Mouse (Mus musculus) gastrocnemius, postnatal 36 days (tissue): ENCODE measurements at regions not wholly inside any gene's neighbourhood (a gene's known extent, or its start where the extent isn't known, plus 50 kb on each side); places are given as distances from the start of the nearest gene placed in this dataset.

ENCODE experiments used
- DNase-seq, 2 experiments: peaks; one replicate each; pipeline ENCODE4 v3.0.0; 2022
- intact Hi-C: fragments of 180-260 bp; cut with DNase I; formaldehyde crosslinking; loops from one replicate; pipeline ENCODE4 v1.15.1; 2025

GRCm38 (mm10) chr6:100055980-100056379 is 231.3 kb downstream of the Rybp start:
- no peak for DNase-seq
- intact Hi-C loops = no loop called here

DNA sequence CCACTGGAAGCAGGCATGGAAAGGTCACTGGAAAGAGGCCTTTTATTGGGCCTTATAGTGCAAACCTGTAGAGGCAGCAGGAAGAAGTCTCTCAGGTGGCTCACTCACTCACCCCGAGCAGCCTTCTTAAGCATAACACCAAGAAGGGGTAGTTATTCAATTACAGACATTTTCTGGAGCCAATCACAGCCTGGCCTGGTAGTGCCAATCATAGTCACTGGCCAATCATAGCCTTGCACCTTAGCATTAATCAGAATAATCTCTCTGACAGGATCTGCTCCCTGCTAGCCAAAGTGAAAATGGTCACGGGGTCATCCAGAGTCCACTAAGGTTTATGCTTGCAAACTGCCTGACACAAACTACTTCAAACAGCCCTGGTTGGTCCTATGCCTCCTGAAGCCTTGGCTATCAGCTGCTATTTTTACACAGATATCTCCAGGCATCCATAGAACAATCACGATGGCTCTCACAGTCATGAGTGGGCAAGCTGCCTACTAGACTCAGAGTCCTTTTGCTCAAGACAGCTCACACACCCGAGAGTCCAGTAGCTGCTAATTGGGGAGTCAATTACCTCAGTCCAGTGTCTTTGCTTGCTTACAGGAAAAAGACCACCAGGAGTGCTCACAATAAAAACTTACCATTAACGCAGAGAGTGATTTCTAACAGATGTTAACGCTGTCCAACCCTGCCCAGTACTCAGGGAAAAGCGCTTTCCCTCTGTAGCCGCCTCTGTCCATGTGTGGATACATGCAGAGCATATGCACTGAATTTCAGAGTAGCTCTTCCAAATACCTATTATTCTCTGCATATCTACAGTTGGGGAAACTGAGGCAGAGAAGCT is 234.1 kb downstream of the Rybp start:
- intact Hi-C loops = no loop called here

GRCm38 (mm10) chr6:100052406-100052805 is 234.9 kb downstream of the Rybp start:
- DNase-seq = no peak
- intact Hi-C loops = no loop called here

More for the DNA sequence above, 234.1 kb downstream of the Rybp start:
- no peak for DNase-seq

- intact Hi-C loops = no loop called here
- DNase-seq = no peak
These were observed 238.2 kb downstream of the Rybp start for GRCm38 (mm10) chr6:100049036-100049435.

DNA sequence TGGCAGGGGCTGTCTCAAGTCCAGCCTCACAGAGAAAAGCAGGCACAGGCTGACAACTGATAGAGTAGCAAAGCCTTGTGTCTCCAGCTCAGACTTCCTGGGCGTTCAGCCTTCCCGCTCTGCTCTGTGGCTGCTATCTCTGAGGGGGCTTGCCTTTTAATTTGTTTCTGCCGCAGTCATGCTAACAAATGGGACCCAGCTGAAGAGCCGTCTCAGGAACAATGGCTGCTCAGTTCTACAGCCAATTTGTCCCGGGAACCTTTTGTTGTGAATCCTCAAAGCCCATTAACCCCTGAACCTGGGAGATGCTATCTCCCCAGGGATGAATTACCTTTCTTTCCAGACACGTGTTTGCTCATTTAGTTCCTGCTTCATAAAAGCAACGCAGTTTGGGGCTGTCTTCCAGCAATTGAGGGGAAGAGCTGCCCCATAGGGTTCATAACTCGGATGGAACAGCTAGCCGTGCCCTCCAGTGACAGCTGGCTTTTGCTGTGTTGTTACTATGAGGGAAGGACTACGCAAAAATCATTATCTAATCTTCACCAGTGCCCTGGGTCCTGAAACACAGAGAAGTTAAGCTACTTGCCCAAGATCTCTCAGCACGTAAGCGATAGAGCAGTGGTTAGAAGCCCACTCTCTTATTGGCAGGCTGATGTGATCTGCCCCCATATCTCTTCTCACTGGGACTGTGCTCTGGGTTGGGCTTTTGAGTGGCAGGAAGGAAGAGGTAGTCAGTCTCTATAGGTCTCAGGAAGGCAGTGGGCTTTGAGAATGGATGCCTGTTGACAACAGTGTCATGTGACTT is 240.9 kb downstream of the Rybp start:
- DNase-seq = no peak
- intact Hi-C loops = no loop called here

DNA sequence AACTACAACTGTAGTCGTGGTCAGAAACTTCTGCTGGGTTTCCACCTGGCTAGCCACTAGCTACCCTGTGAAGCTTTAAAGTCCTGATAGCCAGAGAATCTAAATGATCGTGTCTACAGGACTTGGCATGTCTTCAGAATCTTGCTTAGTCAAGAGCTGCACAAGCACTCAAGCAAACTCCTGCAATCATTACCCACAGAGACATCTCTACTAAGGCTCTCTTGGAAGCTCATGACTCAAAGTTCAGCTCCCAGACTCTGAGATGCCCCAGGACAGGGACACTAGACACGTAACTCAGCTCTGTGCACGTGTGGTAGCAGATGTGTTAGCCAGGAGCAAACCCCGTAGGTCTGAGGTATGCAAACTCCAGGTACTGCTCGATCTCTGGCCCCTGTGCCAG is 242.2 kb downstream of the Rybp start:
- no peak for DNase-seq
- intact Hi-C loops = no loop called here

- intact Hi-C loops = no loop called here
- DNase-seq = no peak
These were observed 246.1 kb downstream of the Rybp start for GRCm38 (mm10) chr6:100041161-100041560.

GRCm38 (mm10) chr6:100040459-100040984 is 246.8 kb downstream of the Rybp start:
- intact Hi-C loops = no loop called here
- no peak for DNase-seq

DNA sequence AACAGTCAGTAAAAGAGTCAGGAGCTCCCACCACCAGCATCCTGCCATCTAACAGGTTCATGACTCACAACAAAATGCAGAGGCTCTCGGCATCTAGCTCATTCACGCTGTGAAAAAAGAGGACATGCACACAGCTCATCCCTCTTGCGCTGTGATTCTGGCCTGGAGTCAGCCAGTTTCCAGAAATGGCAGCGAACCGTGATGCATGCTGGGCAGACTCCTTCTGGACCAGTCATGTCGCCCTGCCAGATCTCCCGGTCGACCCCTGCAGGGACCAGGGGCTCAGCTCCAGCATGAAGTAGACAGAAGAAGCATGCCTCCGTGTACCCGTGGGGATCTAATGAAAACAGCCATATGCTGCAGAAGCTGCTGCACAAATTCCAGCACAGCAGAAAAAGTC is 254.6 kb downstream of the Rybp start:
- no peak for DNase-seq
- intact Hi-C loops = no loop called here

GRCm38 (mm10) chr6:100030522-100030921 is 256.8 kb downstream of the Rybp start:
- intact Hi-C loops = no loop called here
- no peak for DNase-seq

- intact Hi-C loops = no loop called here
- no peak for DNase-seq
These were observed 257.3 kb downstream of the Rybp start for GRCm38 (mm10) chr6:100030010-100030409.

- no peak for DNase-seq
- intact Hi-C loops = no loop called here
These were observed 259.8 kb downstream of the Rybp start for GRCm38 (mm10) chr6:100027524-100027923.

DNA sequence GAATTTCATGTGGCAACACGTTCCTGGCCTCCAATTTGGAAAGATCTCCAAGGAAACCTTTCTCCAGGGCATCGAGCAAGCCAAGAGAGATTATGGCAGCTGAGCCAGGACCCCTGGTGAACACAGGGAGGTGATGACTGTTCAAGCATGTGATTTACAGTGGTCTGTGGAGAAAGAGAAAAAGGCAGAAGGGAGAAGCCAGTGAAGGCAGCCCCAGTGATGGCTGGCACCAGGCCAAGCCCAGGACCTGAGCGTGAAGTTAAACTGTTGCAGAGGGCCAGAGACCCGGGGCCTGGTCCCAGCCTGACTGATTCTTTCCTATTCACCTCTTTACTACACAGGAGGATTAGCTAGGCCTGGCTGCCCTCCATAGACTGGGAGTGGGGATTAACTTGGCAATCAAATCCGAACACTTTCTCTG is 261.7 kb downstream of the Rybp start:
- DNase-seq = no peak
- intact Hi-C loops = no loop called here

GRCm38 (mm10) chr6:100023434-100024095 is 263.7 kb downstream of the Rybp start:
- intact Hi-C loops = no loop called here
- DNase-seq = no peak

- intact Hi-C loops = no loop called here
- DNase-seq = no peak
These were observed 268.3 kb downstream of the Rybp start for GRCm38 (mm10) chr6:100019016-100019415.

DNA sequence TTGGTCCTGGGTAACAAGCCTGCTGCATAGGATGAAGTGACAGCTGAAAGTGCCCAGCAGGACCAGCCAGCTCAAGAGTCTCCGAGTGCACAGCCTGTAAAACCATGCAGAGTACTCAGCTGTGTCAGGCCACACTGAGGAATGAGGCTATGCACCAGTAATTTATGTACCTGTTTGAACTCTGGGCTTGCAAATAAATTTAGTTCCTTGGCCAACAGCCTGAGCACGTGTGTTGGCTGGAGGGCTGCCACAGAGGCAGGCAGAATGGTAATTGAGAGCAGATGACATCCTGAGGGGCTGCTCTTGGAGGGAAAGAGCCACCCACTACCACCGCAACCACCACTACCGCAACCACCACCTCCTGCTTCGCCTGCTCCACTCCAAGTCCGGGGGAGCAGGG is 273.3 kb downstream of the Rybp start:
- intact Hi-C loops = no loop called here
- DNase-seq = no peak

GRCm38 (mm10) chr6:100011520-100012062 is 275.7 kb downstream of the Rybp start:
- DNase-seq = no peak
- intact Hi-C loops = no loop called here

GRCm38 (mm10) chr6:100010954-100011481 is 276.3 kb downstream of the Rybp start:
- intact Hi-C loops = no loop called here
- no peak for DNase-seq

- no peak for DNase-seq
- intact Hi-C loops = no loop called here
These were observed 273.6 kb upstream of the Prok2 start for GRCm38 (mm10) chr6:99999711-100000365.
